Mouse (Mus musculus) common myeloid progenitor, adult 5-6 weeks (primary cell): ENCODE measurements around the gene Cnbd2. TPM values are rescaled to one million over a fixed set of nuclear protein-coding genes. Genes with fewer than 3 reads are reported as not detected.
A peak's percentile ranks its signal among the peaks of the same experiment; 100 is the strongest.

ENCODE experiments used
- ATAC-seq: replicated peaks from 2 replicates; pipeline ENCODE4 v1.8.0; 2016; ENCODE audit warnings: low read depth, mild to moderate bottlenecking, moderate TSS enrichment, inconsistent platforms; ENCODE audit not compliant: poor library complexity, severe bottlenecking
- total RNA-seq: library from RNA; stranded (forward); fragments of 200-1000, 187-1606 nt; gene quantifications from 2 replicates; pipeline ENCODE4 v1.2.3, GENCODE M21; 2017

Cnbd2 gene
- total RNA-seq = 5.8 and 6.7 TPM in 2 replicates

DNA sequence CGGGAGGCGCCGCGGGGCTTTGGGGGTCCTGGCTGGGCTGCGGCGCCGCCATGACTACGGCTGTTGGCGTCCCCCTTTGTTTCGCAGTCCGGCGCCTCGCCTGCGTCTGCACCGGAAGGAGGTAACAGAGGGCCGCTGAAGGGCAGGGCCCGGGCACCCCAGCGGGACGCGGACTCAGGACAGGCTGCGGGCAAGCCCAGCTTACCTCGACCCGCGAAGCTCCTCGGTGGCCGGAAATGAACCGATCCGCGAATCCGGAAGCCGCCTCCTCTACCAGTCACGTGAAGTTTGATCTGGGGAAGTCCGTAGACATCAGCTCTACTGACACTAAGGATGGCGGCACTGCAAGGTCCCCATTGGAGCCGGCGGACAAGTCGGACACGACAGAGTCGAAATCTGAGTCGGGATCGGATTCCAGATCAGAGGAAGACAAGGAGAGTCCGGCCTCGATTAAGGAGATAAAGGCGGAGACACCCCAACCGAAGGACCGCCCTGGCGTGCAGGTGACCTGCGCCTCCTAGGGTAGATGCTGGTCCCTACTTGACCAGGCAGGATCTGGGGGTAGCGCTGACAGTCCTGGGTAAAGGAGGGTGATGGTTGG lies at the start of gene Cnbd2, which contains the start of gene Scand1:
Gene Cnbd2, plus strand, starts transcription at position 3 of the 601 bp plus-strand sequence.
Gene Scand1, minus strand, starts transcription at position 408 of the 601 bp plus-strand sequence.
- peak; percentile 93 for ATAC-seq

DNA sequence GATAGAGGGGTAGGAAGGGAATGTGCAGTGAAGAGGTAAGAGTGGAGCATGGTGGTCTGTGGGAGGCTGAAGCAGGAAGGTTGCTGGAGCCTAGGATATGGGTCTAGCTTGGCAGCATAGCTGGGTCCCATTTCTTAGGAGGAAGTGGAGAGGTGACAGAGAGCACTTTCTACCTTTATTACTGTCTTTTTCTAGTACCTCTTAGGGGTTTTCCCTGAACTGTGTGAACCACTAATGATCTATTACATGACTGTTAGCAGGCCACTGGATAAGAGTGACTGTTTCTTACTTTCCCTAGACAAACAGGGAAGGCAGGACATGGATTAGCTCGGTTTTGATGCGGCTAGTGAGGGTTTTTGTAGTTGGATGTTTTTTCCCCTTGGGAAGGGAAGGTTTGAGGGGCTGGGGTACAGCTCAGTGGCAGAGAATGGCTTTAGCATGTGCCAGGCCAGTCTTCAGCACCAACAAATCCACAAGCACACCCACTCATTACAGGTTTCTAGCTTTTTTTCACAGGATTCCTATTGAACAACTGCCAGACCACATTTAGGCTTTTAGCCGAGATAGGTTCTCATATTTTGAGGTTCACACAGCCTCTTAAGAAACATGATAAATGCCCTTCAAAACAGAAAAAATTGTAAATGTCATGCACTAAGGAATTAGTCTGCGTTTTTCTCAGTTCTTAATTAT lies 48.8 kb upstream of the Cnbd2 start:
- peak; percentile 51; the same call in 1 of the 2 replicates for ATAC-seq

DNA sequence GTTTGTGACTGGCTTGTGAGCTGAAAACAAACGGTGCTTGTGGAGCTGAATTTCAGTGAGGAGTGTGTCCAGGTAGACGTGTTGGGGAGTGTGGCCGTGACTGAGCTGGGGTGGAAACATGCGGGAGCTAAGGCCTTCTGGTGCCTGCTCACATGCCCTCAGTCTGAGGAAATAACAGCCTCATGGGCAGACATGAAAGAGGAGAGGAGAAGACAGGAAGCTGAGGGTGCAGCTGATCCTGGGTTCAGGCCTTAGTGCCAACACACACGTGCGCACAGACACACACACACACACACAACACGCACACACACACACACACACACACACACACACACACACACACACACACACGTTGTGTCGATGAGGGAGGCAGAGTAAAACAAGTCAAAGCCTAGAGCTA lies 44.5 kb upstream of the Cnbd2 start:
- no peak for ATAC-seq

DNA sequence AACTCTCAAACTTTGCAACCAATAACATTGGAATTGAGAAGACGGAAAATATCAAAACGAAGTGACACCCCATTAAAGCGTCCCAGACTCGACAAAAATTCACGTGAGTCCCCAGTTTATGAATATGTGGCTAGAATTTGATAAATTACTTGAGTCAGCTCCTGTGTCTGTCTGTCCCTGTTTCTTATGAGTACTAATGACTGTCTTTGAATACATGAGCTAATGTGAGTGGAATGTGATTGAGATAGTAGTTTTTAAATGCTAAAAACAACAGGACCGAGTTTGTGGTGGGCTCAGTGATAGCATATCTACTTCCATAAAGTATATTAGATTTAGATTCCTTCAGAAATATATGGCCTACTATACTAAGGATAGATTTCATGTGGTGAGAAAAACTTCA lies 39.5 kb upstream of the Cnbd2 start:
- no peak for ATAC-seq

DNA sequence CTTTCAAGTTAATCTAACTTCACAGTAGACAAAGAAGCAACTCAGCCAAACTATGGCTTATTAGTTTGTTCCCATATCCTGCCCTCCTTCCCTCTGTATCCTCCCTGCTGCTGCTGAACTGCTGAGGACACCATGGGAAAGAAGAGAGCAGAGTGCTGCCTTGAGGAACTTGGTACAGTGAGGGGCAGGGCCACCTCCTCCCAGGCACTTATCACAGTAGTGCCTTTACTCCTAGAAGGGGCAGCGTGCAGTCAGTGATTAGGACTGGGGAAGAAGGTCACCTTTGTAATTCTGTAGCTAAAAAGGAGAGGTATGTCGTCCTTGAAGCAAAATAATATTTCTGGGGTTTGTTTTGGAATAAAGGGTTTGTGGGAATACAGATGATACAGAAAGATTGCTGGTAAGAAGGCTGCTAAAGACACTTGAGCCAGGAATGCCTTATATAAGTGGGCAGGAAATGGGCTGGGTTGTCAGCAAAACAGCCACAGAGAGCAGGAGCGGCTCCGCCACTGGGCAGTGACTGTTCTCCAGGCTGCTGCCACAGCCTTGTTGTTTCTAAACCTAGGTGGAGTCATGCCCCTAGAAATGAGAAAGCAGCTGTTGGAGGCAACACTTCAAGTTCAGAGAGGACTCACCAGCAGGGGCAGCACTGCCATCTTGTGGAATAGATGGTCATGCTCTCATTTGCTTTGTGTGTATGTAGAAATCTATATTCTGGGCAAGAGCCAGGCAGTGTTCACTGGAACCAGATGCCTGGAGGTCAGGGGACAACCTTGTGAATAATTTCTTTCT lies 33.7 kb upstream of the Cnbd2 start:
- ATAC-seq = peak; percentile 99

DNA sequence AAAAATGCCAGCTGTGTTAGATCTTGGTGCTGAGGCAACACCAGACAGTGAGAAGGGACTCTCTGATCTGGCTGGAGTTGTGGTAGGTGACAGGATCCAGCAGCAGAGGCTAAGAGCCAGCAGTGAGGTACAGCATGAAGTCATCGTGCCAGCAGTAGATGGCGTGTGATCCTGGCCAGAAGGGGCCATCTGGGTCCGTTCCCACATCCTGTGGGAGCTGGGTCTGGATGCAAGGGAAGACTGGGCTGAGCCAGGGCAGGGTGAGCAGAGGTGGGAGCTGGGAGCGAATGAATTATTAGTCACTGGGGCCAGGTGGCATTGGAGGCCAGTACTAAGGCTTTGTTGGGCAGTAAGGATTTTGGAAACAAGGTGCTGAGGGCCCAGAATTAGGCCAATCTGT lies 30.9 kb upstream of the Cnbd2 start:
- no peak for ATAC-seq

DNA sequence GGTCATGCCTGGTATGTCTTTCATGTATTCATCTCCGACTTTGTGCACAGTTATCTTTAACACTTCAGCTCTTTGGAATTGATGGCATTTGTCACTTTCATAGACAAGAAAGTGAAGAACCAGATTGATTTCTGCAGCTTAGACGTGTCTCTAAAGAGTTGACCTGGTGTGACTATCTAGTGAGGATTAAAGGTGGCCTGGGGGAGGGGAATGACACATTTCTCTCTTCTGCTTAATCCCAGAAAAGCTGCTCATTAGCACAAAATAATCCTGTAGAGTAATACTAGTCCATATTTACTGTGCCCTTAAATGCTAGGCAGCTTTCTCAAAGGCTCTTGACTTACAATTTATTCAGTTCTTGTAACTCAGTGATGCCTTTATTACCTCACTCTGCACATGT lies 26.9 kb upstream of the Cnbd2 start:
- ATAC-seq = no peak

DNA sequence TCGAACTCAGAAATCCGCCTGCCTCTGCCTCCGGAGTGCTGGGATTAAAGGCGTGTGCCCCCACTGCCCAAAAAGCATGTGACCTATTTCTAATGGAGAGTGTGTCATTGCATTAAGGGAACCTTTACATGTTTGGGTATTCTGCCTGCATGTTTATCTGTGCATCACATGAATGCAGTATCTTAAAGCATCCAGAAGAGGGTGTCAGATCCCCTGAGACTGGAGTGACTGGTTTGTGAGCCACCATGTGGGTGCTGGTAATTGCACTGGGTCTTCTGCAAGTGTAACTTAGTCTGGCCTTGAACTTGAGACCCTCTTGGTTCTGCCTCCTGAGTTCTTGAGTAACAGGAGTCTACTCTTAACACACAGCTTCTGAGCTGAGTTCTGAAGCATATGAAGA lies 25.4 kb upstream of the Cnbd2 start:
- ATAC-seq = no peak

DNA sequence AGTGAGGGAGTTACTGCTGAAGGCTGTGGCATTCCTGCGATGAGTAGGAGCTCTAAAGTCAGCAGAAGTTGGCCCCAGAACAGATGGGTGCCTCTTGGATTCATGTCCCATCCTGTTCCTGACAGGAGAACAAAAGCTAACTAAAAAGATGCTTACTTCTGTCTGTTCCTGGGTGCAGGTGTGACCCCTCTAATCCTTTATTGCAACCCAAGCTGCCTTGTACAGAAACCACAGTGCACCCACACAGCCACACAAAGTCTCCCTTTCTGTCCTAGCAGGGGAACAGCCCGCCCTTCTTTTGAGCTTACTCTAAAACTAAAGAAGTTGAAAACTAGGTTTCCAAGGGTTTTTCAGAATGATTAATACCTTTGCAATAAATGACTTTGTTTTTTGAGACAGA lies 23.9 kb upstream of the Cnbd2 start:
- ATAC-seq = no peak

DNA sequence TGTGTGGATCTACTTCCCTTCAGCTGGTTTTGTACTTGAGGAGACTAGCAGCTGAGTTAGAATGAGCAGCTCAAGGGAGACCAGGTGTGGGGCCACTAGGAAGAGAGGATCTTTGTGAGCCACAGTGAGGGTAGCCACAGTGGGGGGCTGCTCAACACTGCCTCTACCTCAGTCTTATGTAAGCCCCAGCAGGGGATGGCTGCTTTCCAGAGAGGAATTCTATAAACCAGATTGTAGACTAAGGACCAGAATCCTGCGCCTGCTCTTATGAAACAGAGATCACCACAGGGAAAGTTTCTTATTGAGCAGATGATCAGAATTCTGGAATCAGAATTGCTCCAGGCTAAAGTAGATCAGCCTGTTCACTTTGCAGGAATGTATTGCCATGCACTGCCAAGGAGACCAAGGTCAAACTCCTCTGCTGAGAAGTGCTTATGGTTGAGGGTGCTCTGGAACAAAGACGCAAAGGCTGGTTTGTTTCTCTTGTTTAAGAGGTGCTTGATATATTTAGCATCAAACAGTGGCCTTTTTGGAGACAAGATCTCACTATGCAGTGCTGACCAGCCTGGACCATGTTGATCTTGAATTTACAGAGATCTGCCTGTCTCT lies 22.4 kb upstream of the Cnbd2 start:
- ATAC-seq = no peak

DNA sequence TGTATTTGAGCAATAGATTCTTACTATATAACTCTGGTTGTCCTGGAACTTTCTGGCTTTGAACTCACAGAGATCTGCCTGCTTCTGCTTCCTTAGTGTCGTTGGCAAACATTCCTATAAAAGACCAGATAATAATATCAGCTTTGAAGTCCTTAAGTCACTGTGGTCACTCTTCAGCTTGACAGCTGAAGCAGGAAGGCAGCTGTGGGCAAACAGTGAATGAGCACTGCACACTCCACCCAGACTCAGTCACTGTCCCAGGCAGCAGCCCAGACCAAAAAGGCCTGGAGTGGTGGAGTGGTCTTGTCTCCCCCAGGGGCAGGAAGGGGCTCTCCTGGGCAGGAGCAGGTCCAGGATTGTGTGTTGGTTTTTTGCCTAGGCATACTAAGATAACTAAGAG lies 20.1 kb upstream of the Cnbd2 start:
- no peak for ATAC-seq

DNA sequence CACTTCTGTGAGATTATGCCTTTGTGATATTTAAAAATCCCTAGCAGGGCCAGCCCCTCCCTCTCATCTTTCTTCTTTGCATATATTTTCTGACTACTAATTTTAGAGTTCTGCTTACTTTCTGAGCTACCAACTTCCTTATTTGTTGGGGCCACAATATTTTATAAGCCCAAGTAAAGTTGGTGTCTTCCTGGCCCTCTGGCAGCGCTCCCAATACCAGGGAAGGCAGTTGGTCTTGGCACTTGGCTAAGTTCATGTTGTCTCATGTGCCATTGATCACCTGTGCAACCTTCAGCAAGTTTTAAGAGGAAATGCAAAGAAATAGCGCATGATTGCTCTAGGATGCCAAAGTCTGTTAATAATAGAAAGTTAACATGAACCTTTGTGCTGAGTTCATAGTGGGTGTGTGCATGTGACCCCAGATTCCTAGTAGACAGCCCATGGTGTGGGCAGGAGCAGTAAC lies 16.5 kb upstream of the Cnbd2 start:
- ATAC-seq = 0 out of 2 replicates have a peak, but pooled peaks have one; percentile 30

DNA sequence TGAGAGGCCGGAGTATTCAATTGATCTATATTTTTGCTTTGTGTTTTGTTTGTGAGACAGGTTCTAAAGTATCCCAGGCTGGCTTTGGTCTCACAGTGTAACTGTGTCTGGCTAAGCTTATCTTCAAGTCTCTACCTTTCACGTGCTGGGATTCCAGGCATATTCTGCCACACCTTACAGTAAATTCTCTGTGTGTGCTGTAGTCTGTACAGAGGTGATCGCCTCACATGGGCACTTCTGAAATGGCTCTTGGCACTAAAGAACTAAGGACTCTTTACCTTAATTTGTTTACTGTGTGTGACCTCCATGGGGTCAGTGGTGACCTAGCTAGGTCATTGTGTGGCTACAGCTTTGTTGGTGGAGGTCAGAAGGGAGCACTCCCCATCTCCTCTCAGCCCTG lies 15.9 kb upstream of the Cnbd2 start:
- ATAC-seq = no peak

DNA sequence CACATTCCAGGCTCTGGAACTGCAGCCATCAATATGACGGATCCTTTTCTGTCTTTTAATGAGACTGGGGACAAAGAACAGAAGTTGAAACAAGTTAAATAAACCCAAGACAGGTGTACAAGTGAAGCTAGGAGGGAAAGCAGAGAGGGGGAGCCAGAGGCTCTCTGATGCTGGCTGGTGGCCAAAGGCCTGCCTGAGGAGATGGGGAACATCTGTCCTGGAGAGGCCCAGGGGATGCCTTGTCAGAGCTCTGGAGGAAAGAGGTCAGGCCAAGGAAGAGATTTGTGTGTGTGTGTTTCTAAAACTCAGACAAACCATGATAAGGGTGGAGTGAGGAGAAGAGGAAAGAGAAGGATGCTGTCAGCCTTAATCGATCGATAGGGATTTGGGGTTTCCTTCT lies 14.4 kb upstream of the Cnbd2 start:
- no peak for ATAC-seq

DNA sequence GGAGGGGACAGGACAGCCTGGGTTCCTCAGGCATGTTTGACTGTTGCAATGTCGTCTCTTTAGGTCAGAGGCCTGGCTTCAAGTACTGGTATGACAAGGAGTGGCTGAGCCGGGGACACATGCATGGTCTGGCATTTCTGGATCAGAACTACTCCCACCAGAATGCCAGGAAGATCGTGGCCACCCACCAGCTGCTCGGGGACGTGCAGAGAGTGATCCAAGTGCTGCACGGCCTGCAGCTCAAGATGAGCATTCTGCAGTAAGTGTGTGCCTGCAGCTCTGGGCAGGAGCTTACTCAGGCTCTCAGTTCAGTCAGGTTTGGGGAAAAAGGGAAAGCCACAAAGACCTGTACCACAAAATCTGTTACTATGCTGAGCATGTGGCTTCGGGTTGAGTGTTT lies 13.6 kb upstream of the Cnbd2 start:
- no peak for ATAC-seq

DNA sequence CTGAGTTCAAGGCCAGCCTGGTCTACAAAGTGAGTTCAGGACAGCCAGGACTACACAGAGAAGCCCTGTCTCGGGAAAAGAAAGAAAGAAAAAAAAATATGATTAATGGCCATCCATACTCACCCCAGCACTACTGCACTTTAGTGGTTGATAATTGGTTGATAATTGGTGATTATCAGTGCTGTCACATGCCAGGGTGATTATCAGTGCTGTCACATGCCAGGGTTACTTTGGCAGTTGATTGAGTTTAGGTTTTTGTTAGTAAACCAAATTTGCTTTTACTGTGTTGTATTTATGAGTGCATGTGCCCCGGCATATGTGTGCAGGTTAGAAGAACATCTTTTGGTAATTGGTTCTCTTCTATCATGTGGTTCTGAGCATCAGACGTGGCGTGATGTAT lies 10.0 kb upstream of the Cnbd2 start:
- no peak for ATAC-seq

DNA sequence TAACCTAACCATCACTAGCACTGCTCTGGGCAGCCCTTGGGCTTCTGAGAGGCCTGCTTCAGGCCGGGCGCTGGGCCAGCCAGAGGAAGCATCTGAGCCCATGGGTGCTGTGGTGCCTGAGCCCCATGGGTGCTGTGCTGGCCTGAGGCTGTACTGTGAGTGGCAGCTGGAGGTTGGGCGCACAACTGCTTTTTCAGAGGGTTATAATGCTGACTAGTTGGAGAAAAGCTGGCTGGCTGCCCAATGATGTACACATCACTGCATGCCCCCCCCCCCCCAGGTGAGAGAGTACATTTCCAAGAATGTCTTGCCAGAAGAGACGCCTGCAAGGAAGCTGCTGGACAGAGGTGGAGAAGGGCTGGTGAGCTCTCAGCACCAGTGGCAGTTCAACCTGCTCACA lies 7.7 kb upstream of the Cnbd2 start:
- ATAC-seq = no peak

DNA sequence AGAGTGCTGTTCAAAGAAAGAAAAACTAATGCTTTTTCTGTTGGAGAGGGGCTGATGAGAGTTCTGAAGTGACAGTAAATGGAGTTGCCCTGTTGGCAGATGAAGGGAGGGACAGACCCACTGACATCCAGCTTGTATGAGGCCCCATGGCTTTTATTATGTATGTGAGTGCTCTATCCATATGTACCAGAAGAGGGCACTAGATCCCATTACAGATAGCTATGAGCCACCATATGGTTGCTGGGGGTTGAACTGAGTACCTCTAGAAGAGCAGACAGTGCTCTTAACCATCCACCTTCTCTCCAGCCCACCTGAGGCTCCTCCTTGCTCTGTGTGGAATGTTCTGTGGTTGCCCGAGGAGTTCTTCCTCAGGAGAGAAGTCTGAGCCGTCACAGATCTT lies 6.3 kb upstream of the Cnbd2 start:
- ATAC-seq = peak; percentile 82

DNA sequence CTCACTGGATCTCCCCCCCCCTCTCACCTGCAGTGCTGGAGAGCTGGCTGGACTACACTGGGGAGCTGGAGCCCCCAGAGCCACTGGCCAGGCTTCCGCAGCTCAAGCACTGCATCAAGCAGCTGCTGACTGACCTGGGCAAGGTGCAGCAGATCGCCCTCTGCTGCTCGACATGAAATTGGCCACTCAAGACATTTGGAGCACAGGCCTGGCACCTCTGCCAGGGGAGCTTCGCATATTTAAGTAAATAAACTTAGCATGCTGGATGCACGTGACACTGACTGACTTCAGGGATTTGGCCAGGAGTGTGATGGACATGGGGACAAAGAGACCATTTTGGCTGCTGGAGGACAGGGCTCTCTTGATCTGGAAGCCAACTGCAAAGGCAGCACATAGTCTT lies 4.8 kb upstream of the Cnbd2 start:
- ATAC-seq = no peak

DNA sequence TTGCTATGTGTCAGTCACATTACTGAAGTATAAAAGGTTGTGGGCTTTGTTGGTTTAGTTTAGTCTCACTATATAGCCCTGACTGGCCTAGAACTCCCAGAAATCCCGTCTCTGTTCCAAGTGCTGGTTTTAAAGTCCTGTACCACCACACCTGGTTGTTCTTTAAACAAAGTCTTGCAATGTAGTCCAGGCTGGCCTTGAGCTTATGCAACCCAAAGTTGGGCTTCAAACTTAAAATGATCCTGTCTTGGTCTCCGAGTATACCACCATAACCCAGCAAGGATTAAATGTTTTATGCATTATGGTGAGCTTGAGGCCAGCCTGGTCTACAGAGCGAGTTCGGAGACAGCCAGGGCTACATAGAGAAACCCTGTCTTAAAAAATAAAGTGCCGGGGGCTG lies 2.2 kb upstream of the Cnbd2 start:
- no peak for ATAC-seq

DNA sequence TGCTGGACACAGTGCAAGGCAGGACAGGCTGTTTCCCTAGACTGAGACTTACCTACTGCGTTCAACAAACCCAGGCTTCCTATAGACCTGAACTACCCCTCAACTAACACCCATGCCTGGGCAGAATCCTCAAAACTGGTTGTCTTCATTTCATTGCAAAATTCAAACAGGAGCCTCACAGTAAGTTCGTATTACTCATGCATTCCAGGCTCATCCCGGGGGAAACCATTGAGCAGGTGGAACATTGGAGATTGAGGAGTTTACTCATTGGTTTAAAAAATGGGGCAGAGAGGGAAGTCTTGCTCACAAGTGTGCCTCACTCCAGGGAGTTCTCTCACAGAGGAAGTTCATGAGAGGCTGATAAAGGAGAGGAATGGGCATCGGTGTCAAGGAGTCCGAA lies 1.6 kb upstream of the Cnbd2 start:
- ATAC-seq = no peak
